Mouse (Mus musculus): ENCODE data around the gene Gm38392.

- TF ChIP-seq CTCF (IDR thresholded peaks at IDR 0.05; ENCODE audit: borderline replicate concordance, insufficient read depth, low read depth, low read length), result no peak
- no peak for TF ChIP-seq POLR2A (IDR thresholded peaks at IDR 0.05; ENCODE audit: borderline replicate concordance, insufficient read depth, low read length)
These were observed 81.2 kb downstream of the Gm38392 start for GRCm38 (mm10) chr3:88205563-88206491.

All from cerebellum, adult 2 months (tissue).